Mouse (Mus musculus) gonadal fat pad, adult 2 months (tissue): ENCODE data around the gene Lrrc45. TPM values are rescaled to one million over a fixed set of nuclear protein-coding genes. Genes with fewer than 3 reads are reported as not detected.
"Not testable (repeated sequence)": the region's sequence is repeated elsewhere in the genome, so short reads cannot be mapped to it uniquely, and the experiment has no call there.

Experiments used
- DNase-seq: peaks from one replicate; pipeline ENCODE4 v3.0.0-alpha.2; 2012; ENCODE audit warnings: low read depth
- polyA plus RNA-seq: library from polyadenylated mRNA; depleted of rRNA; stranded (reverse); fragments of >200 nt; gene quantifications from 2 replicates; pipeline ENCODE4 v1.2.3, GENCODE M21; 2012; rRNA removed

Lrrc45 gene
- polyA plus RNA-seq: 38.5 and 41.4 TPM in 2 replicates

DNA sequence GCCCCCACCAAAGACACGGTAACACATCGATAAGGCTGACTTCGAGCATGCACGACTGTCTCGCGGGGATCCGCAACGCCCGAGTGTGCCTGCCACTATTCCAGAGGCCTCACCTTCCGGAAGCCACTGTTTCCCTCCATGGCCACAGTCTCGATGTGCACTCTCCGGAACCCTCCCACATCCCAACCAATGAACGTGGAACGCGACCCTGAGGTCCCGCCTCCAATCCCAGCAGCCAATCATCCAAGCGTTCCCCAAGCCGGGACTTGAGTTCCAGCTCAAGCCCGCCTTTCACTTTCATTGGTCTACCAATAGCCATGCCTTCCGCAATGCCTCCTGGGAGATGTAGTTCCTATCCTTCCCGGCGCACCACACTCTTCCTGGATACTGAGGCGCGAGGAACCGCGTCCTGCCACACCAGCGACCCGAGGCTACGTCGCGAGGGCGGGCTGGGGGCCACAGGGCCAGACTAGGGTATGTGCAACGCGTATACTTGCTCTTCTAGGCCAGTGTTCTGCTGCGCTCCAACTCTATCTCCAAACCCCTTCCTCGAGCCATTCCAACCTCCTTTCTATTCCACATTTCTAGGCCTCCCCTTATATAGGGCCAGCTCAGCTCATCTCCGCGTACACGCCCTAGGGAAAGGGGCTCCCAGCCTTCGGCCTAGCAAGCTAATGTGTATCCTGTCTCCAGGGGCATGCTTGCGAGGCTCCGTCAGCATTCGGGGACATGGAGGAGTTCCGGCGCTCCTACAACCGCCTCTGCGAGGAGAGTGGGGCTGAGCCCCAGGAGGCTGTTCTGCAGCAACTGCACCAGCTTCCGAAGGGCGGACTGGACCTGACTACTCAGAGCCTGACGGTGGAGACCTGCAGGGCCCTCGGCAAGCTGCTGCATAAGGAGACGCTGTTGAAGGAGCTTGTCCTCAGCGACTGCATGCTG lies at the start of gene Lrrc45, which contains the start of gene Cenpx:
Gene Lrrc45 (plus strand): TSS at position 346 of the 939 bp plus-strand sequence.
Gene Cenpx (minus strand): TSS at position 159 of the 939 bp plus-strand sequence.
- no peak for DNase-seq

DNA sequence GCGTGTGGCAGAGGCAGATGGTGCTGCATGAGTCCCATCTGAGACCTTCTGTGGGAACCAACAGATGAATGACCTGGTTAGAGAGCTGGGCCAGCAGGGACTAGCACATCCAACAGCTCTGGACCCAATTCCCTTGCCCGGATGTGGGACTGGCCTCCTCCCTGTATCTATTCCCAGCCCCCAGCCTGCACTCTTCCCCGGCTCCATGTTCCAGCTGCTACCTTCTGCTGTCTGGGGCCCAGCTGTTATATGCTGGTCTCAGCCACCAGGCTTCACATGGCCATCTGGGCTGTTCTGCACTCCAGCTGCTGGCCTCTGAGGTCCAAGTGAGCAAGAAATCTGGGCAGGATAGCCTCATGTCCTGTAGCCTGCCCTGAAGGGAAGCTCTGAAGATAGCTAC lies 48.3 kb upstream of the Lrrc45 start:
- no peak for DNase-seq

DNA sequence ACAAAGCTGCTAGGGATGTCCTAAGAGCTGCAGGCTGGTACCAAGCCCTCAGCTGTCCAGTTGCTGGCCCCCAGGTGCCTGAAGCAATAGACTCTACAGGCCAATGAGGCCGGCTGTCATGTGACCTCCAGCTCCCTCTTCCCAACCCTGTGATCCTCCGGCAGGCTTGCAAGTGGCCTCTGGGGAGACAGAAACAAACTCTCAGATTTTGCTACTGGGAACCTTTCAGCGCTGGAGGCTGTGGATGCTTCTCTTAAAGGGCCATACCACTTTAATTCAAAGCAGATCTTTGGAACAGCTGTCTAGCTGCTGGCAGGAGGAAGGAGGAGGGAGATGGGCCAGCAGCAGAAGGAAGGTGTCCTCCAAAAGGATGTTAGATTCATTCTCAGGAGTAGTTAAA lies 47.1 kb upstream of the Lrrc45 start:
- DNase-seq: no peak

DNA sequence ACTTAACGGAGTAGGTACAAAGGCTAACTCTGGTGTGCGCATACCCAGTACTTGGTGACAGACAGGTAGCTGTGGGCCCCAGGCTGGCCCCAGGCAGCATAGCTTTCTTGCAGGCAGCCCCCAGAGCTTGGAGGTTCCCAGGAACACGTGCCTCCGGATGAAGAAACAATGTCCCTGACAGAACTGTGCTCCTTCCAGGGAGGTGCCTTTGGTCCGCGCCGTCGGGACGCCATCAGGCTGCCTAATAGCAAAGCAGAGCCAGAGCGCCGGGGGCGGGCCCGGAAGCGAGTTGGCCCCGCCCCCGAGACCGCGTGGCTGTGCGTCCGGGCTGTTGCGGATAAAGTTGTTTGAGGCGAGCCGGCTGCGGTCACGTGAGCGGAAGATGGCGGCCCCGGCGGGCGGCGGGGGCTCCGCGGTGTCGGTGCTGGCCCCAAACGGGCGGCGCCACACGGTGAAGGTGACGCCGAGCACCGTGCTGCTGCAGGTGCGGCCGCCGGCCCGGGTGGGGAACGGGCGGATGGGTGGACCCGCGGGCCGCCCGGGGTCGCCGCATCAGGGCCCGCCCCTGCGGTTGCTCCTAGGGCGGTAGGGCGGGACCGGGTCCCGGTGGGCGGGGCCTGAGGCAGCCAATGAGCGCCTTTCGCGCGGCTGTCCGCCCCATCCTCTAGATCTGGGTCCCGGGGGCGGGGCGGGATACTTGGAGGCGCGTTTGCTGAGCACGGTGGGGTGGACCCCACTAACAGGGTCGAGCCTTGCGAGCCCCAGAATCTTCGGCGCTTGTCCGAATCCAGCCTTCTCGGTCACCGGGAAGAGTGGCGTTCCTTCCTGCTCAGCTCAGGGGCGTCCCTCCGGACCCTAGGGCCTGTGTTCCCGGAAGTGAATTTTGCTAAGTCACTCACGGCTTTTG lies 40.8 kb upstream of the Lrrc45 start, which contains the start of gene Aspscr1:
Gene Aspscr1 (plus strand): TSS at position 287 of the 907 bp plus-strand sequence.
- no peak for DNase-seq

- DNase-seq: no peak
These were observed 40.1 kb upstream of the Lrrc45 start for GRCm38 (mm10) chr11:120673594-120674122.

DNA sequence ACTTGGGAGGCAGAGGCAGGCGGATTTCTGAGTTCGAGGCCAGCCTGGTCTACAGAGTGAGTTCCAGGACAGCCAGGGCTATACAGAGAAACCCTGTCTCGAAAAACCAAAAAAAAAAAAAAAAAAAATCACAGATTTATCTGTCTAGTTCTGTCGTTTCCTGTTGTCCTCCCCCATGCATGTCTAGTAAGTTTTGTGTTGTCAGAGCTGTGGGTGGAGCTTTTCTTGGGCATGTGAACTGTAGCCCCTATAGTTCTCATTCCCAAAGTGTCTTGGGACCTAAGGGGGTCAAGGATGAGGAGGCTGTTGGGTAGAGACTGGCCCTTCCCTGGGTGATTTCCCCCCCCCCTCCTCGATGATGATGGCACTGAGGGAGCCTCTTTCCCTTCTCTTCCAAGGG lies 37.9 kb upstream of the Lrrc45 start:
- not testable (repeated sequence) for DNase-seq

- DNase-seq: no peak
These were observed 36.8 kb upstream of the Lrrc45 start for GRCm38 (mm10) chr11:120676951-120677350.

DNA sequence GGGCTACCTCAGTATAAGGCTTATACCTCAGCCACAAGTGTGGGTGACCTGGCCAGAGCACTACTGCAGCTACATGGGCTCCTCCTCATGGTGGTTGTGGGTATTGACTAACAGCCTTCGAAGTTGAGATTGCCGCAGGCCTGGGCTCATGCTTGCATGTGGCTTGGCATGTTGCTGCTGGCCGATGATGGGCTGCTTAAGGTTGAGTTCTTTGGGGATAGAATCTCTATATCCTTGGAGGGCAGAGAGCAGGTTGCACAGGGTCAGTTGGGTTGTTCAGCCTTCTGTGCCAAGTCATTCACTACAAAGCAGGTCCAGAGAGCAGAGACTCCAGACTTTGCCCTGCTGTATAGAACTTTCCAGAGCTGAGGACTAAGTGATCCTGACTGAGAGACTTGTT lies 33.8 kb upstream of the Lrrc45 start:
- no peak for DNase-seq

DNA sequence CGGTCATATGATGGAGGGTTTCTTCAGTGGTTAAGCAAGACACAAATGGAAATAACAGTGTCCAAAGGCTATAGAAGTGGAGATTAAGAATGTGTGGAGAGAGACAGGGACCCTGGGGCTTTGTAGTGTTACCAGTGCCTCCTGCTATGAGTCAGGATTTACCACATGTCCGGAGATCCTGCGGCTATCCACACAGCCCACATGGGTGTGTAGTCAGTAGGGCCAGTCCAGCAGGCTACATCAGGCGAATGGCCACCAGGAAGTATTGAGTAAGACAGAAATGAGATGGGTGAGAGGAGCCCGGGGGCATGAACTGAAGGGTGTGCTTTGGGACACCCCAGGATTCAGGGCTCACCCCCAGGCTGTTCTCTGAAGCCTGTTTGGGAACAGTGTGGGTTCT lies 31.0 kb upstream of the Lrrc45 start:
- no peak for DNase-seq

DNA sequence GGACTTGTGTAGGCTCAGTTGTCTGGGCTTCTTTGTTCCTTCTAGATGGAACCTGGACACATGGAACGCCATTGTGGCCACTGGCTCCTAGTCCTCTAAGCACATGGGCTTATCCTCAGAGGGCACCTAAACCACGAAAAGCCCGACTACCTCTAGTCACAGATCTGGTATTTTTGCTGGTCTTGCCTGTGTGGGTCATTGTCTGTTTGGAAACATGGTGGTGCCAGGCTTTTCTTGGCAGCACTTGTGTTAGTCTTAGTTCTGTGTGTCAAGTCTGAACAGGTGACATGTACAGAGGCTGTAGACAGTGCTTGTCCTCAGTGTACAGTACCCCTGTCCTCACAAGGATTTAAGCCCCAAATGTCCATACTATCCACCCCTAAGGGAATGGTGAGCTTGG lies 30.2 kb upstream of the Lrrc45 start:
- no peak for DNase-seq

- no peak for DNase-seq
These were observed 29.6 kb upstream of the Lrrc45 start for GRCm38 (mm10) chr11:120684086-120684485.

- no peak for DNase-seq
These were observed 29.1 kb upstream of the Lrrc45 start for GRCm38 (mm10) chr11:120684660-120685059.

DNA sequence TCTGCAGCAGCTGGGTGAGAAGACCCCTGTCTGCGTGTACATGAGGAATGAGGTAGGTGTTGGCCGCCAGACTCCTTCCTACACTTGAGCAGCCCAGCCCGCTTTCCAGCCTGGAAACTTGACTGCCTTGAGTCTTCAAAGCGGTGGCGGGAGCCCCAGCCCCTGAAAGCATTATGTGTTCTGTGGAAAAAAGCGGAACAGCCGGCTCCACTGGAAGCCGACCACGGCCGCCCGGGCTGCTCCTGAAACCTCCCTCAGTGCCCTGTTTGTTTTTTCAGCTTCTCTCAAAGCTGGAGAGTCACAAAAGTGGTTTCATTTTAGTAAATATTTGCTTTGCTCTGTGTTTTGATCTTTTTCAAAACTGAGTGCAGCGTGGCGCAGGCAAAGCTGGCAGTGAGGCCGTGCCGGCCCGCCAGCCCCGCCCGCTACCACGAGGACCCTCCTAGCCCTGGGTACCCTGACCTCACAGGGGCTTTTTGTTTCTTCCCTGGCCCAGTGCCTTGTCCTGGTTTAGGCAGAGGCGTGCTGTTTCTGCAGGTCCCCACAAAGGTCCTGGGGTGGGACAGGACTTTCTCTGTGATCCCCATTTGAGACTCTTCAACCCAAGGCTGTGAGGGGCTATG lies 27.0 kb upstream of the Lrrc45 start:
- no peak for DNase-seq

GRCm38 (mm10) chr11:120689365-120689764 lies 24.4 kb upstream of the Lrrc45 start:
- DNase-seq: no peak

- DNase-seq: no peak
These were observed 21.2 kb upstream of the Lrrc45 start for GRCm38 (mm10) chr11:120692471-120693011.

DNA sequence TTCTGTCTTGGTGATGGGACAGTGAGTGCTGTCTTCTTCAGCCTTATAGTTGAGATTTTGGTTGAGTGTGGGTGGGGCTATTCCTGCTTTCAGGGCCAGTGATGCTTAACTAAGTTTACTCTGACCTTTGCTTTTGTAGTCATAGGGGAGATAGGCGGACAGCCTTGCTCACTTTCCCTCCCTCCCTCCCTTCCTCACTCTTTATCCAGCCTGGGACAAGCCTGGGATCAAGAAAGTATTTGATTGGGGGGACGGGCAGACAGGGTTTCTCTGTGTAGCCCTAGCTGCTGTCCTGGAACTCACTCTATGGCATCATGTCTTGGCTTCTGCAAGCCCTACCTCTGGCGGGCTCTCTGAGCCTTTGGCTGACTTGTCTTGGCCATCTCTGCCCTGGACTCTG lies 20.3 kb upstream of the Lrrc45 start:
- DNase-seq: no peak

GRCm38 (mm10) chr11:120695184-120695583 lies 18.5 kb upstream of the Lrrc45 start:
- no peak for DNase-seq

- no peak for DNase-seq
These were observed 18.1 kb upstream of the Lrrc45 start for GRCm38 (mm10) chr11:120695641-120696040.

DNA sequence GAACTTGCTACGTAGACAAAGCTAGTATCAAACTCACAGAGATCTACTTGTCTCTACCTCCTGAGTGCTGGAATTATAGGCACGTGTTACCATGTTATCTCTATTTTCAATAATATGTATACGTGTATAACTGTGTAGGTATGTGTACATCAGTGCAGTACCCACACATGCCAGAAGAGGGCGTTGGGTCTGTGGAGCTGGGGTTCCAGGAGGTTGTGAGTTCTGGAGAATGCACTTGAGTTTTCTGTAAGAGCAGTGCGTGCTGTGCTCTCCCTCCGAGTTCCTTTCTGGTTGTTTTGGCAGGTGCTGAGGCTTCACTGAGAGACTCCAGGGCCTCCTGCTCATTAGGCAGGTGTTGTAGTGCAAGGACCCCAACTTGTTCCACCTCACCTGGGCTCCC lies 17.2 kb upstream of the Lrrc45 start:
- no peak for DNase-seq

DNA sequence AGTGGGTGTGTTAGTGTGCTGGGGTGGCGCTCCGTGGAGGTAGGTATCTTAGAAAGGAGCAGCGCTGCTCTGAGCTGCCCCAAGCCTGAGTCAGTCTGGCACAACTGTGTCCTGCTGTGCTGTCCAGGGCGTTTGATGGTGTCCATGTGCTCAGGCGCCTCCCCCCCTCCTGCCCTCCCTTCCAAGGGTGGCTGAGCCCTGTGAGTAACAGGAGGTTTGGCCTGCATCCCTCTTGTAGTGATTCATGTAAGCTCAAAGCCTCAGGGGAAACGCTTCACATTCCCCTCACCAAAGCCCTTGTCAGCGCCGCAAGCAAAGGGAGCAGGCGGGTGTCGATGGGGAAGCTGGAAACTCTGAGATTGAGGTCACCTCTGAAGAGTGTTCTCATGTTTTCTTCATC lies 16.0 kb upstream of the Lrrc45 start:
- no peak for DNase-seq
